Mouse (Mus musculus): Measurements from ENCODE around the gene Ccdc22.

Ccdc22 gene

DNA sequence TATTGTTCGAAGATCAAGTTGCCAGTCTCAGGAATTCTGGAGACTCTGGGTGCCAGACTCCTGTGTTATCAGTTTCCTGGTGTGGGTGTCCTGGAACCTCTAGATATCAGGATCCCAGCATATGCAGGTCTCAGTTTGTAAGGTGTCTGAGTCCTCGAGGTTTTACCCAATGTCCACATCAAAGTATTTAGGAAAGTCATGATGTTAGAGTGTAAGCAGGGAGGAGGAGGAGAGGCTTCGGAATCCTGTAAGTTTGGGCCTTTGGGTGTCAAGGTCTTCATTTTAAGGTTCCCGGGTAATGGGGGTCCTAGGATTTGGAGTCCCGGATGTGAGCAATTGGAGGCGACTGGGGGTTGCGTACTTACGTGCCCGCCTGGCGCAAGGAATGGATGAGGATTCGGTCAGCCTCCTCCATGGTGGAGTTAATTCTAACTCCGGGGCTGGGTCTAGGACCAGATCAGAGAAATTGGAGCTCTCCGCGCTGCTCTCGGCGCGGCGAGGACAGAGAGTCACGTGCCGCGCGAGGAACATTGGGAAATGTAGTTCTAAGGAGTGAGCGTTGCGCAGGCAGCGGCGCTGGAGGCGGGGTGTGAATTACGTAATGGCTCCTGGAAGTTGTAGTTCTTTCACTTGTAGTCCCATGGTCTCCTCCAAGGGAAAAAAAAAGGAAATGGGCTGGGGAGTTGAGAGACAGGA, at the start of gene Ccdc22:
Gene Ccdc22, minus strand, starts transcription at position 639 of the 696 bp plus-strand sequence.
- peak; percentile 82 for DNase-seq

DNA sequence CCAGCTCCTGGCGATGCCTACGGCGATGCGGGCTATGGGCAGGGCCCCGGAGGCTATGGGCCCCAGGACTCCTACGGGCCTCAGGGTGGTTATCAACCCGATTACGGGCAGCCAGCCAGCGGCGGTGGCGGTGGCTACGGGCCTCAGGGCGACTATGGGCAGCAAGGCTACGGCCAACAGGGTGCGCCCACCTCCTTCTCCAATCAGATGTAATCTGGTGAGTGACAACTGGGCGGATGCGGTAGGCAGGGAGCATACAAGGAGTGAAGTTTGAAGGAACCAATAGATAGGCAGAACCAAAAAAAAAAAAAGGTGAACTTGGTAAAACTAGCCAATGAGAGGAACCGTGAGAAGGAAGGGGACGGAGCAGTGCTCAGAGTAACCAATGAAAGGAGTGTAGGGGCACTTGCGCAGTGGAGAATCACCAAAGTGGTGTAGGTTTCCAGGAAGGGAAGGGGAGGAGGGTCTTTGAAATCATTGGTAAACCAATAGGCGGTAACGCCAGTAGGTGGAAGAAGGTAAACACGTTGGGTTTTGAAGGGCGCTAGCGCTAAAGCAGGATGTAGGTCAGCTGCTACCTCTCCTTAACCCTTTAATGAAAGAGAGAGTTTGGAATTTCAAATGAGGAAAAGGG, 43.5 kb upstream of the Ccdc22 start:
- DNase-seq: peak; percentile 76

DNA sequence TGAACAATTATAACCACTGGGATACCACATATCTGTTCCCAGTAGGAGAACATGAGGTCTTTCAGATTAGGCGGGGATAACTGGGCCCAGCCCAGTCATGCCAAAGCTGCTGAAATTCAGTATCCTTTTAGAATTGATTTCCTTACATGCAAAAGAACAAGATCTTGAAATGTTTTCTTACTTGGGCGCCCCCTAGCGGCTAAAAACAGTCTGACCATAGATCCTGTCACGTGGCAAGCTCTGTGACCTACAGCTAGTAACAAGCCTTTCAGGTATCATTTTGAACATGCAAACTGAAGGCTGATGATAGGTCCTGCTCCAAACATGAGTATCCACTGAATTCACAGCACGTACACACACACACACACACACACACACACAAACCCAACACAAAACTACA, 40.0 kb upstream of the Ccdc22 start:
- peak; percentile 90 for DNase-seq

DNA sequence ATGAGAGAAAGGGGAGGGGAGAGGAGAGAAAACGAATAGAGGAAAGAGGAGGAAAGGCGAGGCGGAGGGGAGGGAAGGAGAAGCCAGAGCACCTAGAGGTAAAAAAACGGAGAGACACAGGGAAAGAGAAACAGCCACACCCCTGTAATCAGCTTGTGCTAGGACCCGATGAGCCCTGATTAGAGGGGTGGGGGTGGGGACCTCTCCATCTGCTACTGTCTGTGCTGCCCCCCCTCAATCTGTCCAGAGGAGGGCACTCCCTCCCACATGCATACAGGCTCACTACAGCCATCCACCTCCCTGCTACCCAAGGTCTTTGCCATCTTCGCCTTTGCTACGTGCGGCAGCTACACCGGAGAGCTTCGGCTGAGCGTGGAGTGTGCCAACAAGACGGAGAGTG, 35.5 kb upstream of the Ccdc22 start:
- DNase-seq: no peak

DNA sequence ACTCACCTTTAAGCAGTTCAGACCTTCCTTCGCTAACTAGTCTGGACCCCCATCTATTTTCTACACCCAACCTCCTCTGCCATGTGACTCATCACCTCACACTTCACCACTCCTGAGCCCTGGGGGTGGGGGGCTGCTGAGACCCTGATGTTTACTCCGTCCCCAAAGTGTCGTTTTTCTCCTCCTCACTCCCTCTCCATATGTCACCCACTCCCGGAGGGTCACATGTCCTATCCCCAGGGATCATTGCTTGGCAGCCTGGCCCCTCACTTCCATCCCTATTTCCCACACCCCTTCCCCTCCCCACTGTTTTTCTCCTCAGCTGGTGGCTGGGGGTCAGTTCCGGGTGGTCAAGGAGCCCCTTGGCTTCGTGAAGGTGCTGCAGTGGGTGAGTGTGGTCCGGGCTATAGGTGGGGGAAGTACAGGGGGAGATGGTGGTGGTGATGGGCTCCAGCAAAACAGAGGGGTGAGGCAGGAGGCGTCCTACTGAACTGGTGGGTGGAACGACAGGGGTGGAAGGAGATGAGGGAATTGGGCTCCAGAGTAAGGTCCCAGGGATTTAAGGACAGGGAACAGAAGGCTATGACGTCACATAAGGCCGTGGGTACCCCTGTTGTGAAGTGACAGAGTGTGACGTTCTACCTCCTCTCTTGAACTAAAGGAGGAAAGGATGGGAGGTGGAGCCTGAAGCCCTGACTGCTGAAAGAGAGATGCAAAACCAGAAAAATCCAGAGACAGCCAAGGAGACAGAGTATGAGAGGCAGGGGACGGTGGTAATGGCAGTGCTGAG, 34.4 kb upstream of the Ccdc22 start:
- no peak for DNase-seq

DNA sequence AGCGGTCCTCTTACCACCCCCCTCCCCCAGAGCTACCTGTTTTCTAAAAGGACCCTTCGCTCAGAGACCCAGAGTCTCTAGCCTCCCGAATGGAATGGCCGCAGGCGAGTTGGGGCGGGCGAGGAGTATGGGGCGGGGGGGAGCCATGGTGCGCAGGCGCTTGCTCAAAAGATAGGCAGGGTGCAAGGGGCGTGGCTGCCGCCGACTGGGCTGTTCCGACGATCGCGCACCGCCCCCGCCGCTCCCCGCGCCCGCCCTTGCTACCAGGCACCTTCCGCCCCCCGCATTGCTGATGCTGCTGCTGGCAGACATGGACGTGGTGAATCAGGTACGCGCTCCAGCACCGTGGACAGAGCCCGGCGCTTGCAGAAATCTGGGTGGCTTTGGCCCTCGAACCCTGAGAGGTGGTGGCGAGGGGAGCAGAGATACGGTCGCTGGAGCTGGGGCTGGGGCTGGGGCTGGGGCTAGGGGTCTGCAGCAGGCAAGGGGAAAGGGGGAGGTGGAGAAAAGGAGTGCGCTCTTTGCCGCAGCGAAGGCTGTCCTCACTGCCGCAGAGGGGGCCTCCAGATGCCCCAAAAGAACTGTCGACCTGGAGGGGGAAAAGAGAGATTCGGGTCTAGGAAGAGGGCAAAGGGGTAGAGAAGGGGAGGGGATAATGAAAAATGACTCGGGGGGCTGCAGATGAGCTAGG, 33.2 kb upstream of the Ccdc22 start, which contains the start of gene Syp:
Gene Syp, plus strand, starts transcription at position 71 of the 691 bp plus-strand sequence.
- DNase-seq: peak; percentile 92

DNA sequence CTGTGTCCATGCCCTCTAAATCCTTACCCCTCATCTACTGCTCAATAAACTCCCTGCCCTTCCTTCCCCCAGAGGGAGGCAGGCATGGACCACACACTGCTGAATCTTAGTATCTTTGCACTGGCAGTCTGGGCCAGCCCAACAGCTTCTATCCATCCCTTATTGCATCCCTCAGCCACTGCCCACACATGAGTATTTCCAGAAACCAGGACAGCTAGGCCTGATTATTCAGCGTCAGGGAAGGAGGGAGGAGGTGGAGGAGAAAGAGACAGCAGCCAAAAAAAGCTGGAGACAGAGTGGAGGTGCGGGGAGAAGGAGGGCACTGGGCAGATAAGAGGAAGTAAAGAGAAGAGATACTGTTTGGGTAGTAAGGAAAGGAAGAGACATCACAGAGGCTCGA, 29.8 kb upstream of the Ccdc22 start:
- DNase-seq: no peak

DNA sequence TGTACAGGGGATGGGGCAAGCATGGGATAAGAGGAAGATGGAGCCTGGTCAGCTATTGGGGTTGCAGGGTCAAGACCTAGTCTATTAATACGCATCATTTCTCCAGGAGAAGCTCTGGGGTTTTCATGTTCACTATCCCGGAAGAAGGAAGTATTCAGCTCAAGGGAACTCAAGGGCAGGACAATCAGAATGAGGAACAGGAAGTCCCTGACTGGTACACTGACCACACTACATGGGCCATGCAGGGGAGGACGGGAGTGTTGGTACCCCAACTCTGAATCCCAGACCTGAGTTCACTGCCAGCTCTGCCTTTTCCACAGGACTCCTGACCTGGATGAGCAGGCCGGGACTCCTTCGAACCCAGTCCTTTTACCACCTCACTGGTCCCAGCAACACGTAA, 27.2 kb upstream of the Ccdc22 start:
- DNase-seq: no peak

DNA sequence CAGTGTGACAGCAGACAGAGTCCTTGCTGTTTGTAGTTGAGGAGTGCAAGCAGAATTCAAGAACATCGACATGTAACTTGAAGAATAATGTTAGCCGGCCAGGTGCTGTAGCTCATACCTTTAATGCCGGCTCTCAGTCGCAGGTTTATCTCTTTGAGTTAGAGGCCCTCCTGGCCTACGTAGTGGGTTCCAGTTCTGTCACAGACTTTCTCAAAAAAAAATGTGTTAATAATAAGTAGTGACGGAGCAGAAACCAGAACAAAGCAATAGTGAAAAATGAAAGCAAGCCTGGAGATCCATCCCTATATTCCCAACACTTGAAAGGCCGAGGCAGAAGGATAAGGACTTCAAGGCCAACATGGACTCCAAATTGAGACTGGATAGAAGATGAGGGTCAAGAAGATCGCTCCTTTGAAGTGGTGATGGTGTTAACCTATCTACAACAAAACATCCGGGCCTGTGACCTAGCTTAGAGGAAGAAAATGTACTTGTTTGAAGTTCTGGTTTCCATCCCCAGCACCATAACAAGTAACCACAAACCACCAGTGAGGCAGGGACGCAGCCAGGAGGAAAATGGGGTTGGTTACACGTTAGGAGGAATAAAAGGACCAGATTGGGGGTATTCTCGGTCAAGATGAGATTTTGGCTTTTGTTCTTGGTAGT, 12.7 kb upstream of the Ccdc22 start:
- DNase-seq: no peak

DNA sequence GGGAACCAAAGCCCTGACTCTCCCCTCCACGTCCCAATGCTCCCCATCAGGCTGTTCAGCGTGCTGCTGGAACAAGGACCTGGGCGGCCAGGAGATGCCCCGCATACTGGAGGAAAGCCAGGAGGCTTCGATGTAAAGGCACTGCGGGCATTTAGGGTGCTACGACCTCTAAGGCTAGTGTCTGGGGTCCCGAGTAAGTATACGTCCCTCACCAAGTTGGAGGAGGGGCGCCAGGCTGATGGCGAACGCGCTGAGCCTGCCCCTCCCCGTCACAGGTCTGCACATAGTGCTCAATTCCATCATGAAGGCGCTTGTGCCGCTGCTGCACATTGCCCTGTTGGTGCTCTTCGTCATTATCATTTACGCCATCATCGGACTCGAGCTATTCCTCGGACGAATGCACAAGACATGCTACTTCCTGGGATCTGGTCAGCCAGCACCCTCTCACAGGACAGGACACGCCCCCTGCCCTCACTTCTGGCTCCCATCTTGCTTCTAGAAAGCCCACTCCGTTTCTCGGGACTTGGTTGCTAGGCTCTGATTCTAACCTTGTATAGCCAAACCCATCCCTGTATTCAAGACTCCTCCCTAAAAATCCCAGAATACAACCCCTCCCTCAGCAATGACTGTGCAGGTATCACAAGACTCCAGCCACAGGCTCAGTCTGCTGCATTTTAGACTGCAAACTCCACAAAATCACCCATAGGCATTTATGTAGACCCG, 5.4 kb upstream of the Ccdc22 start:
- no peak for DNase-seq

DNA sequence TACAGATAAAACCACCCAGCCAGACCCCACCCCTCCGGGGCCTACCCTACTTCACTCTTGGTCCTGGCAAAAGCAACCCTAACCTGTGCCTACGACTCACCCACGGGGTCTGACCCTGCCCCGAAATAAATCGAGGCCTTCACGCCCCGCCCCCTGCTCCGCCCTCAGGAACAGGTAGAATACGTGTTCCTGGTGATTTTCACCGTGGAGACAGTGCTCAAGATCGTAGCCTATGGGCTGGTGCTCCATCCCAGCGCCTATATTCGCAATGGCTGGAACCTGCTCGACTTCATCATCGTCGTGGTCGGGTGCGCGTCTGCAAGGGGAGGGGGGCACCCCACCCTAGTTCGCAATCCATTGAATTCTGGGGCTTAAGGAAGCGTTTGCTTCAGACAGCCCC, 4.7 kb upstream of the Ccdc22 start:
- DNase-seq: no peak

DNA sequence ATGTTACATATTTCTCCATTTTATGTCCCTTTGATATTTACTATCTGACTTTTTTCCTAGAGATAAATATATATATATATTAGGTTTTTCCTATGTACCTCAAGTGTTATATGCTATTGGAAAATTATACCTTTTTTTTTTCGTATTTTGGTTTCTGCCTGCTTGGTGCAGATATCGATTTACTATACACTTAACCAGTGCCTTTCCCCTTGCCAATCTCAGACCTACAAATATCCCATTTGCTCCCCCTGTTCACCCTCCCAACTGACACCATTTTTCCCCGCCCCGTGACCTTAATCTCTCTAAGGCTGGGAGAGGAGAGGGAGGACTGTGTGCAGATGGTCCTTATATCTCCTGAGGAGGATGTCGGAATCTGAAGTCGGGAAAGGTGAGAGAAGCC, 1.5 kb upstream of the Ccdc22 start, which contains the start of gene Cacna1f:
Gene Cacna1f, plus strand, starts transcription at position 301 of the 400 bp plus-strand sequence.
- no peak for DNase-seq

DNA sequence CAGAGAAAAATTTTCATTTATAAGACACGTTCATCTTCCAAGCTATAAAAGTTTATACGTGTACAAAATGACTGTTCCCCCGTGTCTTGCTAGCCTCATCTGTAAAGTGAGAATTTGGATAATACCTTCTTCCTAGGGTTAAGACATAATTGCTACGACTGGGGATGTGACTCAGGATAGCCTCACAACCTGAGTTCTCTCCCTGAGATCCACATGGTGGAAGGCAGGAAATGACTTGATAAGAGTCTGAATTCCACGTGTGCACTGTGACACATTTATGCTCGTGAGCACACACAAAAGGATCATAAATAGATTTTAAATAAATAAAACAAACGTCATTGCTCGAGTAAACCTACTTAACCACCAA, 241 bp upstream of the Ccdc22 start:
- no peak for DNase-seq

DNA sequence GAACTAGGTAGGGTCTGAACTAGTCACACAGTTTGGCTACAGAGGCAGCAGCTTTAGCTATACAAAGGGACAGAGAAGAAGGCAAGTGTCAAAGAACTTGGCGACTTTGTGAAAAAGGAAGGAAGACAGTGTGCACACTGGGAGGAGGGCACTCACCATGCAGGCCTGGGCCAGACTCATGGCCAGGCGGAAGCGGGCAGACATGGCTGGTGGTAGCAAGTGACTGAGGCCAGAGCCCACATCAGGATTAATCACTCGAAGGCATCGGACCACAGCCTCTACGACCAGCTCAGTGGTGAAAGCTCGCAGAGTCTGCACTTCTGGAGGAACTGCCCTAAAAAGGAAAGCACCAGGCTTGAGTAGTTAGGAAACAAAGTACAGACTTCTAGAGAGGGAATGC, 1.3 kb downstream of the Ccdc22 start:
- no peak for DNase-seq

DNA sequence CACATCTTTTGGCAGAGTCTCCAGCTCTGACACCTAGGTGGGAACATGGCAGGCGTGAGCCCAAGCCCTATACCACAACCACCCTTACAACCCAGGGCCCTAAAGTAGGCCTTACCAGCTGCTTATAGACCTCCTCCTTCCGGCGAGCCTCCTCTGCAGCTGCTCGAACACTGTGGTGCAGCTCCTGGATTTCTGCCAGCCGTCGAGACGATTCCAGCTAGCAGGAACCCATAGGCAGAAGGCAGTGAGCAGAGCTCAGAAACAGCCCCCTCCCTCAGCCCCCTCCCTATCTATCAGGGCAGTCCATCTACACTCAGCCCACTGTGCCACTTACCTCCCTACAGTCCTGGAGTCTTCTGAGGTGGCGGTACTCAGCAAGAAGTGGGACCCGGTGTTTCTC, 9.9 kb downstream of the Ccdc22 start:
- DNase-seq: no peak

DNA sequence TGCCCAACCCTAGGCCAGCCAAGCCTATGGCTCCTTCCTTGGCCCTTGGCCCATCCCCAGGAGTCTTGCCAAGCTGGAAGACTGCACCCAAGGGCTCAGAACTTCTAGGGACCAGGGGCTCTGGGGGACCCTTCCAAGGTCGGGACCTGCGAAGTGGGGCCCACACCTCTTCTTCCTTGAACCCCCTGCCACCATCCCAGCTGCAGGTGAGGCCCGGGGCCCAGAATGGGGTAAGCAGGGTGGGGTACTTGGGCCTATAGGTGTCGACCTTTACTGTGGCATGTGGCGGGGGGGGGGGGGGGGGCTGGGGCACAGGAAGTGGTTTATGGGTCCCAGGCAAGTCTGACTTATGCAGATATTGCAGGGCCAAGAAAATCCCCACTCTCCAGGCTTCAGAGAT, 19.0 kb downstream of the Ccdc22 start:
- peak; percentile 49 for DNase-seq

DNA sequence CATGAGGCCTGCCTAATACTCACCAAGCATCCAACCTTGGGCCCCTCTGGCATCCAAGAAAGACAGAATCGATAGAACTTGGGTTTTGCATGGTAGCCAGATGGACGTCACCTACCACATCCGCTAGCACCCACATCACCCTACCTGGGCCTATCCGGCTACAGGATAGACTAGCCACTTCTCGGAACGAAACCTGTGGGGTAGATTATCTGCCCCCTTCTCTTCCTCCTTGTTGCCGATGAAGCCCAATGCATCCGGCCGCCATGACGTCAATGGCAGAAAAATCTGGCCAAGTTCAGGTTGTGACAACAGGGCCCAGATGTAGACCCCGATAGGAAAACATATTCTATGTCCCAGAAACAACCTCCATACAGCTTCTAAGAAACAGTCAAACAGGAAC, 21.4 kb downstream of the Ccdc22 start:
- no peak for DNase-seq

DNA sequence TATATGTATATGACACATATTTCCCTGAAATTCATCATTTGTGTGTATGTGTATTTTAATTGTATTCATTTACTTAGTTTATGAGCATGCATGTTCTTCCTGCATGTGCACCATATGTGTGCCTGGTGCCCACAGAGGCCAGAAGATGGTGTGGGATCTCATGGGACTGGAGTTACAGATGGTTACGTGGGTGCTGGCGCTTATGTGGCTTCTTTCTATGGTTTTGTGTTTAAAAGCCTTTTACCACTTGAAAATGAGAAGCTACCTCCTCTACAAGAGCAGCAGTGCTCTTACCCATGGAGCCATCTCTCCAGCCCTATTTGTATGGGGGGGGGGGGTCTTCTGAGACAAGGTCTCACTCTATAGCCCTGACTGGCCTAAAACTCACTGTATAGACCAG, 24.2 kb downstream of the Ccdc22 start:
- DNase-seq: no peak

DNA sequence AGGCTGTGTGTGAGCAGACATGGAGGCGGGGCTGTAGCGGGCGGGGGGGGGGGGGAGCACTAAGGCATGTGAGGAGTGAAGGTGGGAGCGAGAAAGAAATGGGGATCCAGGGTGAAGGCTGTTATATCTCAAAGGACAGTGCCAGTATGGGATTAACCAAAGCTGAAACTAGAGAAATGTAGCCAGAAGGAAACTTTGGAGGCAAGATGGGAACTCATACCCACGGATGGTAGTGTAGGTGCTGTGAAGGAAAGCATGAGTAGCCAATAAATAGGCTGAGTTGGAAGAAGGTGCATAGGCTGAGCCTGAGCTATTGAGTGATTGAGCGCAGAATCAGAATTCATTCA, 30.5 kb downstream of the Ccdc22 start:
- no peak for DNase-seq

DNA sequence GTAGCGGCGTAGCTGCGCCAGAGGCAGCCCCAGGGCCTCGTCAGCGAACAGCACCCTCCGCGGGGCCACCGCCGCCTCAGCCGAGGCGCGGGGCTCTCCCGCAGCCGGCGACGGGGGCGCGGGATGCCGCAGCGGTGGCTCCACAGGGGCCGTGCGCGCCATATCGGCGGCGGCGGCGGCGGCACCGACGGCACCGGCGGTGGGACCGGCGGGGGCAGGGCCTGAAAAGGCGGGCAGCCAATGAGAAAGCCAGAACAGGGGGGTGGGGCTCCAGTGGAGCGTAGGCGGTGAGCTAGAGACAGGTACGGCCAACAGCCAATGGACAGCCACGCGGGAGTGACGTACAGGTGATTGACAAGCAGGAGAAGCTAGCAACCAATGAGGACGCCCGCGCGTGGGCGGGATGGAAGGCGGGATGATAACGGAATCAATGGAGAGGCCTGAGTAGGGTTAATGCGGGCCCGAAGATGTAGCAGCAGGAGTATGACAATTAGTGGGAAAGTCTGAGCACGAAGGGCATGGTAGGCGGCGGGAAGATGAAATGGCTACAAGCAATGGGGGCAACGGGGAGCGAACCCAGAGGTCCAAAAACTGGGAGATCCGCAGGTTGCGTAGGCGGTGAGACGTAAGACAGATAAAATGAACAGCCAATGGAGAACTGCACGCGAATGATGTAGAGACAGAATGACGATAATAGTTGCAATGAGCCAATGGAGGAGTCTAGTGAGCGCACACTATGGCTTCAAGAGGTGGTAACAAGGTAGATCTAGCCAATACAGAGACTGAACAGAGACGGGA, 31.0 kb downstream of the Ccdc22 start, which contains the start of gene Ppp1r3f:
Gene Ppp1r3f, minus strand, starts transcription at position 197 of the 798 bp plus-strand sequence.
- peak; percentile 92 for DNase-seq

Data from thymus, postnatal 4 days (tissue).